Mouse (Mus musculus): ENCODE data around the gene Ubtd1. TPM values are rescaled to one million over a fixed set of nuclear protein-coding genes. Genes with fewer than 3 reads are reported as not detected.

The Ubtd1 gene
- total and polyA plus RNA-seq, 3 experiments: 9.1 to 15.5 TPM; not detected in 1

- no peak for TF ChIP-seq HCFC1 (IDR thresholded peaks at IDR 0.05; ENCODE audit: low read depth, low read length)
- no peak for TF ChIP-seq GATA1 (IDR thresholded peaks at IDR 0.05; ENCODE audit: low read depth, low read length)
- TF ChIP-seq POLR2A (IDR thresholded peaks at IDR 0.05; ENCODE audit: control insufficient read depth in 1 of 2, insufficient read depth in 1 of 2, low read depth in 1 of 2, low read length in 2 of 2, poor library complexity in 1 of 2): no peak
- no peak for TF ChIP-seq TAL1 (IDR thresholded peaks at IDR 0.05; ENCODE audit: low read length)
Measured at GRCm38 (mm10) chr19:41981931-41982790, 598 bp downstream of the Ubtd1 start (continued).

DNA sequence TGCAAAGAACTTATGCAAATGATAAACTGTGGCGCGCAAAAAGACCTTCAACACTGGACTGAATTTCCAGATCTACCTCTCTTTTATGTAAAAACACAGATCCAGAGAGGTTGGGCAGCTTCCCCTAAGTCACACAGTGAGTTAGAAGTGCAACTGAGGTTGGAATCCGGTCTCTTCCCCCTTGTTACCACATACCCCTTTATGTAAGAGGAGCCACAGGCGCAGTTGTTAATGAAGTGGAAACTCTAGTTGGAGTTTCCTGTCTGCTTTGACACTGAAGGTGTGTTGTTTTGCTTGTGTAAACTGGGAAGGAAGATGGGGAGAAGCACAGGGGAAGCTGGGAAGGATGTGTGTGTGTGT lies 1.2 kb downstream of the Ubtd1 start:
- DNase-seq (ENCODE audit: low read depth, low spot score): no peak
- H3K4me3 ChIP-seq (ENCODE audit: control insufficient read depth in 1 of 2, insufficient read depth in 1 of 2, low read depth in 2 of 2, low read length in 2 of 2): peak overlapping the region; percentile 86 to 93

GRCm38 (mm10) chr19:41985994-41986393 lies 4.4 kb downstream of the Ubtd1 start:
- H3K9me3 ChIP-seq (replicated peaks; ENCODE audit: insufficient read depth, low read length): no peaks in the 10 kb centered on the region

More for the DNA sequence above, 1.2 kb downstream of the Ubtd1 start:
- H3K79me2 ChIP-seq (ENCODE audit: control insufficient read depth, insufficient read depth, low read length, poor library complexity): peaks cover 16% of the 10 kb centered on the region
- no peaks in the 10 kb centered on the region for H3K27me3 ChIP-seq (ENCODE audit: control insufficient read depth in 1 of 2, insufficient read depth in 2 of 2, low read length in 2 of 2)
- H3K4me1 ChIP-seq (ENCODE audit: control insufficient read depth in 1 of 2, insufficient read depth in 2 of 2, low read length in 2 of 2): peaks cover 0 to 5% of the 10 kb centered on the region in 2 experiments; a peak in 1 of 4 replicates
- H3K36me3 ChIP-seq (ENCODE audit: control insufficient read depth in 1 of 2, insufficient read depth in 2 of 2, low read length in 2 of 2): peaks cover 0 to 10% of the 10 kb centered on the region in 2 experiments; a peak in 2 of 4 replicates
- peak overlapping the region; percentile 11; the same call in 1 of the 2 replicates for H3K9ac ChIP-seq (ENCODE audit: control insufficient read depth, low read depth, low read length, poor library complexity, severe bottlenecking)
- no peak overlapping the region for H3K27ac ChIP-seq (ENCODE audit: control insufficient read depth, low read depth, low read length)
- H3K9me3 ChIP-seq (replicated peaks; ENCODE audit: insufficient read depth, low read length): no peaks in the 10 kb centered on the region
- TF ChIP-seq GABPA (IDR thresholded peaks at IDR 0.05; ENCODE audit: low read depth, low read length) (0 out of 2 replicates have a peak, but pooled peaks have one; percentile 4), GATA1 (IDR thresholded peaks at IDR 0.05; ENCODE audit: low read depth, low read length) (no peak), TBP (IDR thresholded peaks at IDR 0.05; ENCODE audit: low read depth, low read length) (0 out of 2 replicates have a peak, but pooled peaks have one; percentile 25)

GRCm38 (mm10) chr19:41987206-41987605 lies 5.6 kb downstream of the Ubtd1 start:
- no peak for DNase-seq (ENCODE audit: low read depth, low spot score)
- Histone ChIP-seq H3K9me3 (replicated peaks; ENCODE audit: insufficient read depth, low read length) (no peaks in the 10 kb centered on the region), H3K79me2 (ENCODE audit: control insufficient read depth, insufficient read depth, low read length, poor library complexity) (no peaks in the 10 kb centered on the region; the same call in 1 of the 2 replicates), H3K9ac (ENCODE audit: control insufficient read depth, low read depth, low read length, poor library complexity, severe bottlenecking) (no peak overlapping the region), H3K4me1 (ENCODE audit: control insufficient read depth in 1 of 2, insufficient read depth in 2 of 2, low read length in 2 of 2) (0 out of 4 replicates have a peak, but pooled peaks cover 0 to 2% of the 10 kb centered on the region in 2 experiments), H3K36me3 (ENCODE audit: control insufficient read depth in 1 of 2, insufficient read depth in 2 of 2, low read length in 2 of 2) (no peaks in the 10 kb centered on the region; a peak in 1 of 4 replicates), H3K27ac (ENCODE audit: control insufficient read depth, low read depth, low read length) (no peak overlapping the region), H3K4me3 (ENCODE audit: control insufficient read depth in 1 of 2, insufficient read depth in 1 of 2, low read depth in 2 of 2, low read length in 2 of 2) (no peak overlapping the region), H3K27me3 (ENCODE audit: control insufficient read depth in 1 of 2, insufficient read depth in 2 of 2, low read length in 2 of 2) (no peaks in the 10 kb centered on the region)
- TF ChIP-seq KAT2A (conservative IDR thresholded peaks at IDR 0.05; ENCODE audit: low read depth, low read length) (no peak), GABPA (IDR thresholded peaks at IDR 0.05; ENCODE audit: low read depth, low read length) (no peak)

More at GRCm38 (mm10) chr19:41985994-41986393, 4.4 kb downstream of the Ubtd1 start:
- Histone ChIP-seq H3K27me3 (ENCODE audit: control insufficient read depth in 1 of 2, insufficient read depth in 2 of 2, low read length in 2 of 2) (no peaks in the 10 kb centered on the region), H3K4me3 (ENCODE audit: control insufficient read depth in 1 of 2, insufficient read depth in 1 of 2, low read depth in 2 of 2, low read length in 2 of 2) (no peak overlapping the region), H3K79me2 (ENCODE audit: control insufficient read depth, insufficient read depth, low read length, poor library complexity) (no peaks in the 10 kb centered on the region; the same call in 1 of the 2 replicates), H3K27ac (ENCODE audit: control insufficient read depth, low read depth, low read length) (no peak overlapping the region), H3K9ac (ENCODE audit: control insufficient read depth, low read depth, low read length, poor library complexity, severe bottlenecking) (no peak overlapping the region), H3K36me3 (ENCODE audit: control insufficient read depth in 1 of 2, insufficient read depth in 2 of 2, low read length in 2 of 2) (no peaks in the 10 kb centered on the region; a peak in 1 of 4 replicates), H3K4me1 (ENCODE audit: control insufficient read depth in 1 of 2, insufficient read depth in 2 of 2, low read length in 2 of 2) (0 out of 4 replicates have a peak, but pooled peaks cover 0 to 2% of the 10 kb centered on the region in 2 experiments)
- DNase-seq (ENCODE audit: low read depth, low spot score): no peak
- TF ChIP-seq SIN3A (IDR thresholded peaks at IDR 0.05; ENCODE audit: low read length) (no peak), MXI1 (IDR thresholded peaks at IDR 0.05; ENCODE audit: low read depth, low read length) (no peak), RCOR1 (IDR thresholded peaks at IDR 0.05; ENCODE audit: low read depth, low read length) (no peak)
